Mouse (Mus musculus) olfactory bulb, adult 2 months (tissue): Measurements from ENCODE around the gene Vsig10l.

Experiments
- CTCF ChIP-seq: fragments of 200-500 bp; IDR thresholded peaks from 2 replicates; pipeline ENCODE4 v1.5.1; 2012; ENCODE audit warnings: low read depth, mild to moderate bottlenecking, low read length, moderate library complexity; ENCODE audit not compliant: insufficient read depth
- POLR2A ChIP-seq: fragments of 200-500 bp; IDR thresholded peaks from 2 replicates; pipeline ENCODE4 v1.6.1; 2012; ENCODE audit warnings: mild to moderate bottlenecking, low read depth, low read length, moderate library complexity; ENCODE audit not compliant: insufficient read depth

GRCm38 (mm10) chr7:43466099-43466694 is 3.2 kb downstream of the Vsig10l start:
- TF ChIP-seq CTCF: peak; percentile 78
- no peak for TF ChIP-seq POLR2A
